Mouse (Mus musculus) bone marrow macrophage, adult 2 months (primary cell): Measurements from ENCODE around the gene Zfp768.

Source experiments
- CTCF ChIP-seq: IDR thresholded peaks from 2 replicates; pipeline ENCODE4 v1.5.1; 2012; ENCODE audit warnings: low read depth, mild to moderate bottlenecking, low read length, moderate library complexity
- POLR2A ChIP-seq: IDR thresholded peaks from 2 replicates; pipeline ENCODE4 v1.6.1; 2012; ENCODE audit warnings: mild to moderate bottlenecking, low read depth, low read length, borderline replicate concordance

- no peak for TF ChIP-seq CTCF
- TF ChIP-seq POLR2A: no peak
Observed at GRCm38 (mm10) chr7:127326685-127327084, 18.7 kb downstream of the Zfp768 start.
